Mouse (Mus musculus) hindlimb bud, embryonic 11.5 days (tissue): Measurements from ENCODE around the gene Sspo.
A peak's percentile ranks its signal among the peaks of the same experiment; 100 is the strongest.

Experiments
- DNase-seq: peaks from one replicate; pipeline ENCODE4 v3.0.0-alpha.2; 2012; ENCODE audit warnings: low read depth, low spot score; ENCODE audit errors: extremely low spot score

Gene Sspo

GRCm38 (mm10) chr6:48435706-48436349 is 12.2 kb upstream of the Sspo start:
- no peak for DNase-seq

- no peak for DNase-seq
These were observed 10.2 kb upstream of the Sspo start for GRCm38 (mm10) chr6:48437679-48438376.

- DNase-seq, result no peak
These were observed 9.4 kb upstream of the Sspo start for GRCm38 (mm10) chr6:48438475-48439125.

GRCm38 (mm10) chr6:48439654-48440053 is 8.4 kb upstream of the Sspo start:
- DNase-seq, result no peak

- DNase-seq, result no peak
These were observed 7.6 kb upstream of the Sspo start for GRCm38 (mm10) chr6:48440306-48441014.

- DNase-seq, result peak; percentile 73
These were observed 4.3 kb upstream of the Sspo start for GRCm38 (mm10) chr6:48443592-48444309.

- peak; percentile 68 for DNase-seq
These were observed 3.5 kb upstream of the Sspo start for GRCm38 (mm10) chr6:48444310-48445180.

GRCm38 (mm10) chr6:48445181-48446101 is 2.6 kb upstream of the Sspo start, which contains the start of gene Zfp467:
Zfp467 (minus strand) TSS chr6:48445825.
- DNase-seq, result no peak

- no peak for DNase-seq
These were observed 1.8 kb upstream of the Sspo start for GRCm38 (mm10) chr6:48446256-48446655.

GRCm38 (mm10) chr6:48446896-48447295 is 1.1 kb upstream of the Sspo start:
- no peak for DNase-seq

GRCm38 (mm10) chr6:48448527-48448926 is 498 bp downstream of the Sspo start:
- no peak for DNase-seq

GRCm38 (mm10) chr6:48452151-48452550 is 4.1 kb downstream of the Sspo start:
- no peak for DNase-seq

GRCm38 (mm10) chr6:48452771-48453170 is 4.7 kb downstream of the Sspo start:
- no peak for DNase-seq

GRCm38 (mm10) chr6:48464966-48465679 is 17.1 kb downstream of the Sspo start:
- no peak for DNase-seq

- DNase-seq, result no peak
These were observed 18.7 kb downstream of the Sspo start for GRCm38 (mm10) chr6:48466715-48467114.

GRCm38 (mm10) chr6:48467490-48467889 is 19.5 kb downstream of the Sspo start:
- DNase-seq, result no peak

- no peak for DNase-seq
These were observed 22.7 kb downstream of the Sspo start for GRCm38 (mm10) chr6:48470739-48471138.

- no peak for DNase-seq
These were observed 30.4 kb downstream of the Sspo start for GRCm38 (mm10) chr6:48478446-48478845.
